Mouse (Mus musculus) embryonic facial prominence, embryonic 15.5 days (tissue): Measurements from ENCODE around the gene Banf1. TPM values are rescaled to one million over a fixed set of nuclear protein-coding genes. Genes with fewer than 3 reads are reported as not detected.

Source experiments
- polyA plus RNA-seq: library from polyadenylated mRNA; unstranded; fragments of >200 nt; fragmentation: Nextera tagmentation; extraction: Ambion mirVana; gene quantifications from 2 replicates; pipeline ENCODE4 v1.2.1, GENCODE M21; 2015

The Banf1 gene
- polyA plus RNA-seq, 1 experiment from 2014 or later, result 399 TPM

Other genes starting within 250 kb of the Banf1 start
- gene Klc2, start 248.6 kb downstream of the Banf1 start, polyA plus RNA-seq, result 17.9 and 19.5 TPM in 2 replicates
- gene Pacs1, start 94.0 kb downstream of the Banf1 start, polyA plus RNA-seq, result 25.1 and 30.6 TPM in 2 replicates
- gene Sf3b2, start 71.7 kb downstream of the Banf1 start, polyA plus RNA-seq, result 335 and 338 TPM in 2 replicates
- 4.2 and 5.8 TPM in 2 replicates for gene Gal3st3, start 68.8 kb downstream of the Banf1 start, polyA plus RNA-seq
- not detected in 2 replicates for gene Catsper1, start 31.4 kb downstream of the Banf1 start, polyA plus RNA-seq
- 67.9 and 76.8 TPM in 2 replicates for gene Cst6, start 17.6 kb downstream of the Banf1 start, polyA plus RNA-seq
- 48.6 and 55.1 TPM in 2 replicates for gene Eif1ad, start 427 bp downstream of the Banf1 start, polyA plus RNA-seq
- gene Sart1, start 21.5 kb upstream of the Banf1 start, polyA plus RNA-seq, result 81.5 and 83.5 TPM in 2 replicates
- 0.72 and 1.1 TPM in 2 replicates for gene Tsga10ip, start 35.4 kb upstream of the Banf1 start, polyA plus RNA-seq
- gene Drap1, start 57.8 kb upstream of the Banf1 start, polyA plus RNA-seq, result 267 and 280 TPM in 2 replicates
- 67.4 and 72.3 TPM in 2 replicates for gene AI837181, start 58.0 kb upstream of the Banf1 start, polyA plus RNA-seq
- not detected in 2 replicates for gene Fosl1, start 80.4 kb upstream of the Banf1 start, polyA plus RNA-seq
- gene Ccdc85b, start 90.7 kb upstream of the Banf1 start, polyA plus RNA-seq, result 8.0 and 8.9 TPM in 2 replicates
- 114 and 125 TPM in 2 replicates for gene Fibp, start 93.4 kb upstream of the Banf1 start, polyA plus RNA-seq
- gene Ctsw, start 101.3 kb upstream of the Banf1 start, polyA plus RNA-seq, result 1.4 and 2.8 TPM in 2 replicates
- 219 and 226 TPM in 2 replicates for gene Efemp2, start 106.8 kb upstream of the Banf1 start, polyA plus RNA-seq
- 44.1 and 45.2 TPM in 2 replicates for gene Mus81, start 121.2 kb upstream of the Banf1 start, polyA plus RNA-seq
- gene Cfl1, start 123.3 kb upstream of the Banf1 start, polyA plus RNA-seq, result 2,278 and 2,311 TPM in 2 replicates
- gene 1700020D05Rik, start 136.6 kb upstream of the Banf1 start, polyA plus RNA-seq, result 0.16 TPM in 1 of 2 replicates, not detected in the other
- gene Snx32, start 143.4 kb upstream of the Banf1 start, polyA plus RNA-seq, result 10.7 and 11.7 TPM in 2 replicates
- 22.1 and 23.3 TPM in 2 replicates for gene Ovol1, start 193.5 kb upstream of the Banf1 start, polyA plus RNA-seq
- gene Ap5b1, start 200.9 kb upstream of the Banf1 start, polyA plus RNA-seq, result 5.2 and 5.7 TPM in 2 replicates
- gene Rnaseh2c, start 234.7 kb upstream of the Banf1 start, polyA plus RNA-seq, result 122 and 126 TPM in 2 replicates
- gene Kat5, start 243.1 kb upstream of the Banf1 start, polyA plus RNA-seq, result 49.4 and 52.3 TPM in 2 replicates